Mouse (Mus musculus) small intestine, adult 2 months (tissue): ENCODE data around the gene Ankmy2.

ENCODE experiments used
- CTCF ChIP-seq: fragments of 200-500 bp; IDR thresholded peaks from 2 replicates; pipeline ENCODE4 v1.5.1; 2012; ENCODE audit warnings: low read depth, mild to moderate bottlenecking, control low read depth, inconsistent platforms, low read length, moderate library complexity, mixed read lengths; ENCODE audit not compliant: insufficient replicate concordance, insufficient read length; ENCODE audit errors: extremely low read depth
- POLR2A ChIP-seq: fragments of 200-500 bp; IDR thresholded peaks from 2 replicates; pipeline ENCODE4 v1.6.1; 2012; ENCODE audit warnings: low read depth, mild to moderate bottlenecking, control low read depth, inconsistent platforms, low read length, moderate library complexity

DNA sequence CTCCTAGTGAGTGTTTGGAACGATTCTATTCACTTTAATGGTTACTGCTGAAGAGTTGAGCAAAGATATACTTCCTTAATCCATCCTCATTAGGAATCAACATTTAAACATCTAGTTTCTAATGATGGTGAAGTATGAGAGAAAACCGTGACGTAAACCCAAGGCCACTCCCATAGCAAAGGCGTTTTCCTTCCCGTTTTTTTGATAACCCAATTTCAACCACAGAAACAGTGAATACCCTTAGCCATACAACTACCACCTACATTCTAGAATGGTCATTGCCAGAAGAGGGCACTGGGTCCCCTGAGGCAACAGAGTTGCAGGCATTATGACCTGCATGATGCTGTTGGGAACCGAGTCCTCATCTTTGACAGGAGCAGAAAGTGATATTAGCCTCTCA is 39.8 kb upstream of the Ankmy2 start:
- no peak for TF ChIP-seq POLR2A
- TF ChIP-seq CTCF, result no peak
